Mouse (Mus musculus) stomach, postnatal 0 days (tissue): Measurements from ENCODE around the gene Slc16a13. TPM values are rescaled to one million over a fixed set of nuclear protein-coding genes. Genes with fewer than 3 reads are reported as not detected.
A peak's percentile ranks its signal among the peaks of the same experiment; 100 is the strongest.

Source experiments
- ATAC-seq: fragments of 200-750 bp; cut with Nextera tagmentation; 2 replicates; pipeline ENCODE4 v1.8.0; 2017; ENCODE audit not compliant: low FRiP score, low TSS enrichment
- DNase-seq: peaks from one replicate; pipeline ENCODE4 v3.0.0-alpha.2; 2016; ENCODE audit warnings: low spot score
- H3K27ac ChIP-seq: fragments of 300-500 bp; sonication (generic); replicated peaks from 2 replicates; pipeline ENCODE4 v1.5.1; 2014; ENCODE audit warnings: mild to moderate bottlenecking, control low read depth
- H3K27me3 ChIP-seq: fragments of 300-500 bp; sonication (generic); 2 replicates; pipeline ENCODE4 v1.6.1; 2014; ENCODE audit warnings: low read length; ENCODE audit not compliant: control insufficient read depth, insufficient read depth
- H3K36me3 ChIP-seq: fragments of 300-500 bp; sonication (generic); 2 replicates; pipeline ENCODE4 v1.6.1; 2014; ENCODE audit warnings: low read length, mixed read lengths; ENCODE audit not compliant: control insufficient read depth, insufficient read depth
- H3K4me1 ChIP-seq: fragments of 300-500 bp; sonication (generic); replicated peaks from 2 replicates; pipeline ENCODE4 v1.6.1; 2014; ENCODE audit warnings: antibody characterized with exemption; ENCODE audit not compliant: control insufficient read depth, insufficient read depth
- H3K4me2 ChIP-seq: fragments of 300-500 bp; sonication (generic); replicated peaks from 2 replicates; pipeline ENCODE4 v1.6.1; 2014; ENCODE audit warnings: low read depth, mild to moderate bottlenecking, control low read depth, moderate library complexity
- H3K4me3 ChIP-seq: fragments of 300-500 bp; sonication (generic); 2 replicates; pipeline ENCODE4 v1.5.1; 2014; ENCODE audit warnings: low read depth, low read length, control low read depth
- H3K9ac ChIP-seq: fragments of 300-500 bp; sonication (generic); 2 replicates; pipeline ENCODE4 v1.6.1; 2014; ENCODE audit warnings: mild to moderate bottlenecking, low read length, control low read depth, mixed read lengths
- H3K9me3 ChIP-seq: fragments of 300-500 bp; sonication (generic); 2 replicates; pipeline ENCODE4 v1.6.1; 2016; ENCODE audit warnings: low read length; ENCODE audit not compliant: control insufficient read depth
- CTCF ChIP-seq: IDR thresholded peaks from 2 replicates; pipeline ENCODE4 v1.5.1; 2016; ENCODE audit warnings: antibody characterized with exemption, low read depth, mild to moderate bottlenecking, moderate library complexity
- EP300 ChIP-seq: optimal IDR thresholded peaks from 2 replicates; pipeline ENCODE3; 2016; ENCODE audit warnings: antibody characterized with exemption
- WGBS: fragments of 180-500 bp; shearing (Covaris S2); extraction: QIAGEN DNeasy Blood & Tissue Kit; methylation state at CpG from one replicate; pipeline ENCODE4 v1.1.7; 2014; 5-methylcytosine and 5-hydroxymethylcytosine counted together
- polyA plus RNA-seq: library from polyadenylated mRNA; unstranded; fragments of >200 nt; fragmentation: Nextera tagmentation; extraction: Ambion mirVana; gene quantifications from 2 replicates; pipeline ENCODE4 v1.2.1, GENCODE M21; 2015

Gene Slc16a13
- polyA plus RNA-seq, 1 experiment from 2014 or later = 6.1 TPM

- Histone ChIP-seq H3K4me3 (no peak overlapping the region), H3K36me3 (no peaks in the 10 kb centered on the region), H3K27me3 (no peaks in the 10 kb centered on the region), H3K4me1 (no peaks in the 10 kb centered on the region), H3K9ac (no peak overlapping the region), H3K4me2 (no peak overlapping the region), H3K27ac (no peak overlapping the region), H3K9me3 (no peaks in the 10 kb centered on the region)
- TF ChIP-seq CTCF (no peak), EP300 (no peak)
- ATAC-seq (no peak), DNase-seq (no peak)
- WGBS = 57% methylated on average over 7 of the region's 7 CpGs
These were observed 35.7 kb downstream of the Slc16a13 start for GRCm38 (mm10) chr11:70185120-70185519.

- TF ChIP-seq EP300 (no peak), CTCF (no peak)
- DNase-seq = no peak
- Histone ChIP-seq H3K4me3 (no peak overlapping the region), H3K9ac (no peak overlapping the region), H3K4me2 (no peak overlapping the region), H3K36me3 (no peaks in the 10 kb centered on the region), H3K9me3 (no peaks in the 10 kb centered on the region), H3K27ac (no peak overlapping the region), H3K27me3 (no peaks in the 10 kb centered on the region), H3K4me1 (no peaks in the 10 kb centered on the region)
- WGBS = 95% methylated on average over 4 of the region's 4 CpGs
- no peak for ATAC-seq
These were observed 40.4 kb downstream of the Slc16a13 start for GRCm38 (mm10) chr11:70180496-70180895.

- H3K4me1 ChIP-seq = no peaks in the 10 kb centered on the region
- H3K4me3 ChIP-seq = no peak overlapping the region
These were observed 41.5 kb downstream of the Slc16a13 start for GRCm38 (mm10) chr11:70179401-70179800.

DNA sequence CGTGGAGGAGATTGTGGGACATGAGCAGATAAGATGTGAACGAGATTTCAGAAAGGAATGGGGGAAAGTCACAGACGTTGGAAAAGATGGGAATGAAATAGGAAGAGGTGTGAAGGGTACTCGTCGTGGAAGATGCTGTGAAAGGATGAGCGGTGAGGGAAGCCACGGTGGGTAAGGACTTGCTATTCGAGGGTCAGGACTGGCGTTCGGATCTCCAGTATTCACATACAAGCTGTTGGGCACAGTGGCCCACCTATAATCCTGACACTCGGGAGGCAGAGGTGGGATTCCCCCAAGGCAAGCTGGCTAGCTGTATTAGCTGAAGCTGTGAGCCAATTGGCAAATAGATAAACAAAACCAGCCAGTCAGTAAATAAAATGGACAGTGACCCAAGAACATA is 42.1 kb downstream of the Slc16a13 start:
- H3K9ac ChIP-seq = no peak overlapping the region
- WGBS = 81% methylated on average over 11 of the region's 11 CpGs
- ATAC-seq (no peak), DNase-seq (no peak)
- H3K9me3 ChIP-seq = no peaks in the 10 kb centered on the region
- no peak overlapping the region for H3K4me2 ChIP-seq
- TF ChIP-seq EP300 = no peak
- no peak for TF ChIP-seq CTCF
- no peaks in the 10 kb centered on the region for H3K4me1 ChIP-seq
- no peaks in the 10 kb centered on the region for H3K27me3 ChIP-seq
- H3K27ac ChIP-seq = no peak overlapping the region
- no peaks in the 10 kb centered on the region for H3K36me3 ChIP-seq
- no peak overlapping the region for H3K4me3 ChIP-seq

More at GRCm38 (mm10) chr11:70179401-70179800, 41.5 kb downstream of the Slc16a13 start:
- no peak overlapping the region for H3K9ac ChIP-seq
- no peaks in the 10 kb centered on the region for H3K9me3 ChIP-seq
- no peak overlapping the region for H3K4me2 ChIP-seq
- TF ChIP-seq CTCF (peak; percentile 73), EP300 (no peak)
- WGBS = 28% methylated on average over 14 of the region's 14 CpGs
- H3K27me3 ChIP-seq = no peaks in the 10 kb centered on the region
- no peaks in the 10 kb centered on the region for H3K36me3 ChIP-seq
- H3K27ac ChIP-seq = no peak overlapping the region
- no peak for ATAC-seq
- peak; percentile 38 for DNase-seq

DNA sequence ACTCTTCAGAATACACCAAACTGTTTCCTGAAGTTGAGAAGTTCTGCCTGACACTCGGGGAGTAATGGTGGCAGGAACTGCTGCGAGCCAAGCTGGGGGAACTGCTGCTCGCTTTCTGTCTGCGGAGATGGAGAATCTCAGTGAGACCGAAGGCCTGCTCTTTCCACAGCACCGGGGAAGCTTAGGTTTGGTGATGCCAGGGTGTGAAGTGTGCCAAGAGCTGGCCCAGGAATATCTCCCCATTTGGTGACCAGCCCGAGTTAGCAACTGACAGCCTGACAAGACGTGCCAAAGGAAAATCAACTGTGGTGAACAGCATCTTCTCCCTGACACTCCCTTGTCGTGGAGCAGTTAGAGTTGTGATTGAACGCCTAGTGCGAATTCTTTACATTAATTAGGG is 42.6 kb downstream of the Slc16a13 start:
- Histone ChIP-seq H3K9ac (no peak overlapping the region), H3K4me3 (no peak overlapping the region), H3K36me3 (no peaks in the 10 kb centered on the region), H3K27me3 (no peaks in the 10 kb centered on the region), H3K9me3 (no peaks in the 10 kb centered on the region), H3K4me2 (no peak overlapping the region), H3K27ac (no peak overlapping the region), H3K4me1 (no peaks in the 10 kb centered on the region)
- ATAC-seq = no peak
- DNase-seq = no peak
- 82% methylated on average over 11 of the region's 11 CpGs for WGBS
- TF ChIP-seq EP300 (no peak), CTCF (no peak)

DNA sequence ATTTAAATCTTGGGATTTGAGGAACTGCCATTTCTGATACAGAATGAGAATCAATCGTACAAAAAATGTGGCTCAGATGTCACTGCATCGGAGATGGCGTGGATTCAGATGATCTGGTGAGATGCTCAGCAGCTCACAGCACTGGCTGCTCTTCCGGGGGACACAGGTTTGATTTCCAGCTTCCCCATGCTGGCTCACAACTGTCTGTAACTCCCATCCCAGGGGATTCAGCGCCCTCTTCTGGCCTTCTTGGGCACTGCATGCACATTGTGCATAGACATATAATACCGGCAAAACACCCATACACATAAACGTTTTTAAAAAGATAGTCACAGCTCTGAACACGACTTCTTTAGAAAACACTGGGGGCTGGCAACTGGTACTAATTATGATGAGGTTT is 43.2 kb downstream of the Slc16a13 start:
- Histone ChIP-seq H3K4me1 (no peaks in the 10 kb centered on the region), H3K9ac (no peak overlapping the region), H3K4me3 (no peak overlapping the region), H3K27me3 (no peaks in the 10 kb centered on the region), H3K9me3 (no peaks in the 10 kb centered on the region), H3K4me2 (no peak overlapping the region), H3K27ac (no peak overlapping the region), H3K36me3 (no peaks in the 10 kb centered on the region)
- ATAC-seq (no peak), DNase-seq (no peak)
- WGBS = 75% methylated on average over 8 of the region's 8 CpGs
- peak; percentile 54 for TF ChIP-seq CTCF
- no peak for TF ChIP-seq EP300
